Mouse (Mus musculus): ENCODE data around the gene Prr9. TPM values are rescaled to one million over a fixed set of nuclear protein-coding genes. Genes with fewer than 3 reads are reported as not detected.

Prr9 gene
- total RNA-seq (2021), result not detected

DNA sequence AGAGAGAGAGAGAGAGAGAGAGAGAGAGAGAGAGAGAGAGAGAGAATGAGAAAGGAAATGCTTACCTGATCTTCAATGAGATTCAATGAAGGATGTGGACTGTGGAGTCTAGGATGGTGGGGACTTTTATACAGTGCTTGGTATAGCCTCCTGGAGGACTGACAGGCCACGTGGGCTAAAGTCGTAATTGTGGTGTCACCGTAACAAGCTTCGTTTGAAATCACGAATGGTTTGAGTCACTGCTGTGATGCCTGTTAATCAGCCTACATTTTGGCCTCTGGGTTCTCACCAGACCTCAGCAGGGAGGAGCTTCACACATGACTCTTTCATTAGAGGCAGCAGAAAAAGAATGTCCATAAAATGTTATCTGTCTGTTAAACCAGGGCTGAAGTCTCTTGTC is at the start of gene Prr9:
Gene Prr9 (minus strand): TSS at position 101 of the 400 bp plus-strand sequence.
- DNase-seq, result no peak

DNA sequence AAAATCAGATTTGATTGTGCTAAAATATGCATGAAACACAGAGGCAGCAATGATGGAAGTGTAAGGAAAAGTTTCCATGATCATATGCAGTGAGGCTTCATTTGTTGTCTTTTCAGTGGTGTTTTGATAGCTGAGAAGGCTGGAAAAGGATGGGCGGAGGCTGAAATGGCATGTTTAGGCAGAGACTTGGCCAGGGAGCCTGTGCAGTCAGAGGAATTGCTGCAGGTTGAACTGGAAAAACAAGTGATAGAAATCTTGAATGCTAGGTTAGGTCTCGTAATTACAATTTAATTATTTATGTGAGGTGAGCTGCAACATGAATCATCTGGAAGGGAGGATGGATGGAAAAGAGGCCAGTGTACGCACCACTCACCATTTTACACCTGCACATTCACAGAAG is 46.1 kb upstream of the Prr9 start:
- DNase-seq, result no peak

DNA sequence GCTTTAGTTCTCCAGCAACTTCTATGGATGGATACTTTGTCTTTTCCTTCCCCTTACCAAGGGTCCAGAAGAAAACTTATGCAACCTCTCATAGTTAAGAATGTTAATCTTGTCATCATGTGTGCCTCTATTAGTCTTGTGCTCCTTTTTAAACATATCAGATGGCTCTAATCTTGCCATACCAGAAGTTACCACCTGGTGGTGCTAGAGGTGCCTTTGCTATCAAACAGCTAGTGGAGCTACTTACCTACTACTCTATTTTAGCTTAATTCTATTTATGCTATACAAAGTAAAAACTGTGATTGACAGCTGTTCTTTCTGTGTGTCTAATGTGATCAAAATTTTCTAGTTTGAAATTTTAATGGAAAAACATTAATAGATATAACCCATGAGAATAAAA is 29.6 kb upstream of the Prr9 start:
- peak in 1 of 2 experiments; percentile 26 for DNase-seq

DNA sequence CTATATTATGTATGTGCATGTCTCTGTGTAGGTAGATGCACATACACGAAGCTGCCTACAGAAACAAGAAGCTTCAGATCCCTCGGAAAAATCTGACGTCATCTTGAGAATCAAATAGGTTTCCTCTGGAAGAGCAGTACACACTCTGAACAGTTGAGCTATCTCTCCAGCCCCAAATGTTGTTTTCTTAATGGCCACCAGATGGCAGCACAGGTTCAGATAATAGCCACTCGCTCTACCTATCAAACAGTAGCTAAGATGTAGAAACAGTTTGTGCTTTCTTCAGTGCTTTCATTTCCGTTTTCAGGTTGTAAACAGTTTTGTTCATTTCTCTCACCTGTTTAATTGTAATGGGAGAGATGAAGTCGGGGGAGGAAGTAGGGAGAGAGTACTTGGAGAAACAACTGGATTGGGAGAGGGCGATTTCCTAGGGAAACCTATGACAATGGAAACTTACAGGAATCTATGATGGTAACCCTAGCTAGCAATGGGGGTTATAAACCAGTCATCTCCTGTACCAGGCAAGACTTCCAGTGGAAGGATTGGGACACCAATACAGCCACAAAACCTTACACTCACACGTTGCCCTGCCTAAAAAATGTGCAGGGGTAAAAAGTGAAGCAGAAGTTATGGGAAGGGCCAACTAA is 27.0 kb upstream of the Prr9 start:
- peak; percentile 15 to 19 for DNase-seq

DNA sequence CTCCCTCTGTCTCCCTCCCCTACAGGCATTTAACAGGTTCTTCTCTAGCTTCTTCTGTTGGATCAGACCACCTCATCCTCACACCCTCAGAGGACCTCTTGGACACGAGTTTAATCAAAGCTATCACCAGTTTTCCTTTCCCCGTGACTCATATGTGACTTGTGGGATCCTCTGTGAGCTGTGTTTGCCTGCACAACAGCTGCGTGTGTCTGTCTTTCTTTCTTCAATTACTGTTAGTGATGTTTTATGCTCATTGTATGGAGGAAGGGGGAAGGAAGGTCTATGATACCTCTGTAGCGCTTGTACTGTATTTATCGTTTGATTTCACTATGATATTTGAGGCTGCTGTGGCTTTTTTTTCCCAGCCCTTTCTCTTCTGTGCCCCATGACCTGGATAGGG is 24.2 kb upstream of the Prr9 start:
- DNase-seq, result no peak

DNA sequence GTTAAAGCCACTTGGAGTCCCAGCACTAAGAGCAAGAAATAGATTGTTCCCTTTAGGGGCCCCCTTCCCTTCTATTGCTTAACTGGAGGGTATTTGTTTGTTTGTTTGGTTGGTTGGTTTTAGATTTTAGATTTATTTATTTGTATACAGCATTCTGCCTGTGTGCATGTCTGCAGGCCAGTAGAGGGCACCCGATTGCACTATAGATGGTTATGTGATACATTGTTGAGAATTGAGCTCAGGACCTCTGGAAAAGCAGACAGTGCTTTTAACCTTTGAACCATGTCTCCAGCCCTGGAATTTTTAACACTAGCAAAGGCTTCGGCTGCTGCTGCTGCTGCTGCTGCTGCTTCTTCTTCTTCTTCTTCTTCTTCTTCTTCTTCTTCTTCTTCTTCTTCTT is 23.7 kb upstream of the Prr9 start:
- DNase-seq, result no peak

DNA sequence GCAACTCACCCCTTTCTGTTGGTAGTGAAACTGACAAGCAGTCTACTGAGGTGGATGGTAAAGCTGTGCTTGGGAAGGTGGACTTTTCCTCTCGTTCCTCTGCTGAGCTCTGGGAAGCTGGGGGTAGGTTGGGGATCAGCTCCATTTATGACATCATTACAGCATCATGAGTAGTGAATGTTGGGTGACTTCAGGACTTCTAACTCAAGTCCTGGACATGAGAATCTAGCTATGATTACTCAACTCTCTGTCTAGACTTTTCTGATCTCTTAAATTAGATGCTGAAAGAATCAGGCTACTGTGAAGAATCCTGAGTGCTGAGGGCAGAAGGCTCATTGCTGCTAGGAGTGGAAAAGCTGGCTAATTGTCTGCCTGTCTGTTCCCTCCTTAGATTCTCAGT is 18.9 kb upstream of the Prr9 start, which contains the start of gene Lelp1:
Gene Lelp1 (minus strand): TSS at position 101 of the 400 bp plus-strand sequence.
- no peak for DNase-seq

DNA sequence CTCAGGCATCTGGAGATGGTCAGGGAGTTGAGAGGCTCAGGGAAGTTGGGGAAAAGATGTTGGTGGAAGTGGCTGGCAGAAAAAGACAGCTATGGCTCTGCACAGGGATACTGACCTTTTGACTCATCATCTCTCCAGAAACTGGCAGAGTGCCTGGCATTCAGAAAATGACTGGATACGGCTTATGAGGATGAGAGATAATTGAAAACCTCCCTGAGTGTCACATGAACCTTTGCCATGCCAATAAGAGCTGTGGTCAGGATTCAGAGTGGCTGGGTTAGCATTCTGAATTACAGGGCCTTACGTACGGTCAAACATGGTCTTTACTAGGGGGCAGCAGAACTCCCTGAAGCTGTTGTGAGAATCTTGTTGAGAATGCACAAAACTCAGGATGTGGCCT is 2.8 kb downstream of the Prr9 start:
- DNase-seq, result no peak

DNA sequence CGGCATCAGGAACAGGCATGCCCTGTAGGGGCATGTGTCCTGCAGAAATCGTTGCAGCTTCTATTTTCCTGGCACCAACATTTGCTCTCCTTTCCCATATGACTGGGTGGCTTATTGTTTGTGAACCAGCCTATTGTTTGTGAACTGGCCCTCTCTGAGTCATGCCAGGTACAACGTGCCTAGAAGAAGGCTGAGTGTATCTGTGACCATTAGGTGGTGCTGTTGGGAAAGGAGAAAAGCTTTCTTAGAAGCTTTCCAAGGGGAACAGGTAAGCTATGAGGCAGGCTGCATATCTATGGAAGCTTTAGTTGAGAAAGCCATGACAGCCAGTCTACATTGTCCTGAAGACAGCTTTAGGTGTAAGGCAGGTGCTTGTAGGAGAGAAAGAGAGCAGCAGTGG is 5.8 kb downstream of the Prr9 start:
- DNase-seq, result no peak

DNA sequence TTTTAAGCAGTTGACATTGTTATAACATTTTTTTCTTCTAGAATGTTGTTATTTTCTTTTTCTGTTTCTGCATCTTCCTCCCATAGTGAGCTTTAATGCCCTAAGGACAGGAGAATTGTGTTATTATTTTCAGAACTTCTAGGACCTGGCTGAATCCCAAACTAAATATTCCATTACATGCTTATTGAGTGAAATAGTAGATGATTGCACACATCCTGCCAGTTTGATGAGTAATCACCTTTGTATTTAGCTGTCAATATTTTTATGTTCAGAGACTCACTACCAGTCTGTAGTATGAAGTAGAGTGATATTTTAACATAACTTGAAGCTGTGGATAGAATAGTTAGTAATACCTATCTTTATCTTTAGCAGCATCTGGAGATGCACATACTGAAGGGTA is 12.2 kb downstream of the Prr9 start:
- DNase-seq, result no peak

DNA sequence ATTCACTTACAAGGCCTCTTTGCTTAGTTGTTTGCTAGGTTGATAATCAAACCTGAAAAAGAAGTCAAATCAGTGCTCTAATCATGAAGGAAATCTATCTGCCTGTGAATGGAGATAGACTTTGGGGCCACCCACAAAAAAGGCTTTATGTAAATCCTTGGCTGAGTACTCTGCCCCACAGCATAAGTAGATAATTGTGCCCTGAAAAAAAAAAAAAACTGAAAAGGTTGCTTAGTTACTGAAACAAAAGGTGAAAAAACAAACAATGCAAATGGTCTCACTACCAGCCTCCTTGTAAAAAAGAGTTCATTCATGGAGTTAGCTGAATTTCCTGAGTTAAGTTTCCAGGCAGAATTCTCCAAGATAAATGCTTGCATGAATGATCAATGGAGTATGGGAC is 13.0 kb downstream of the Prr9 start:
- no peak for DNase-seq

DNA sequence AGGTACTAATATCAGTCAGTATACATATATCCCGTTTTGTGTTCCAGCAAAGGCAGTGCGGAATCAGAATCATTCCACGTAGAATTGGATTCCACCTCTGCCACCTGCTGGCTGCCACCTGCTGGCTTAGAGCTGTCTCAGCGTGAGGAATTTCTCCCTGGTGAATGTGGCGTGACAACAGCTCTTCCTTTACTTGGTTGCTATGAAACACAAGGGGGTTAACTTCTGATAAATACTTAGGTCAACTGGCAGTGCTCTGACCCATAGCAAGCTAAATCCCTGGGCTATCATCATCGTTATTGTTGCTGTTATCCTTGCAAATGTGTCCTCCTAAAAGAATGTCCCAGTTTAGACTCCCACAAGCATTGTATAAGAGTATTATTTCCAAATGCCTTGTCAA is 17.2 kb downstream of the Prr9 start:
- no peak for DNase-seq

DNA sequence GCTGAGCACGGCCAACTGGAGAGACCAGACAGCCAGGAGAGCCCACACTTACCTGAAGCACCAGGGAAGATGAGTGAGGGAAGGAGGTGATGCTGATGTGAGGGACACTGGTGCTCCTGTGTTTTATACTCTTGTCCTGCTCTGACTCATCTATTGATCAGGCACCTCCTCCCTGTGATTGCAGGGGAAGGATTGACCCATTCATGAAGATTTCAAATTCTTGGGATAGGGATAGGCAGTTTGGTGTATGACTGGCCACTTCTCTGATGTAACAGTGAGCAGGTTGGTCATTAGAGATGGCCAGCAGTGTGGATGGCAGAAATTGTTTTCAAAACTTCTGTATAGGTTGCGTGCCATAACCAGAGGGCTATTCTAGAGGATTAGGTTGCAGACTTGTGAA is 40.7 kb downstream of the Prr9 start, which contains the start of gene Lor:
Gene Lor (minus strand): TSS at position 101 of the 400 bp plus-strand sequence.
- DNase-seq, result no peak

DNA sequence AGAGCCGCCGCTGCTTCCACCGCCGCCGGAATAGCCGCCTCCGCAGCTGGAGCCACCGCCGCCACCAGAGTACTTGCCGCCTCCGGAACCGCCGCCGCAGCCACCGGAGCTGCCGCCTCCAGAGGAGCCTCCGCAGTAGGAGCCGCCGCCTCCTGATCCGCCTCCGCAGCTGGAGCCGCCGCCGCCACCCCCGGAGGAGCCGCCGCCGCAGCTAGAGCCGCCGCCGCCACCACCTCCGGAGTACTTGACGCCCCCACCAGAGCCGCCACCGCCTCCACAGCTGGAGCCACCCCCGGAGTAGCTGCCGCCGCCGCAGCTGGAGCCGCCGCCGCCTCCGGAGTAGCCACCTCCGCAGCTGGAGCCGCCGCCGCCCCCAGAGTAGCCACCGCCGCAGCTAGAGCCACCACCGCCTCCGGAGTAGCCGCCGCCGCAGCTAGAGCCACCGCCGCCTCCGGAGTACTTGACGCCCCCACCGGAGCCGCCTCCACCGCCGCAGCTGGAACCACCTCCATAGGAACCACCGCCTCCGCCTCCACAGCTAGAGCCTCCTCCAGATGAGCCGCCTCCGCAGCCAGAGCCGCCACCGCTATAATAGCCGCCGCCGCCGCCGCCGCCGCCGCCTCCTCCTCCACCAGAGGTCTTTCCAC is 42.3 kb downstream of the Prr9 start:
- peak; percentile 24 to 40 for DNase-seq

DNA sequence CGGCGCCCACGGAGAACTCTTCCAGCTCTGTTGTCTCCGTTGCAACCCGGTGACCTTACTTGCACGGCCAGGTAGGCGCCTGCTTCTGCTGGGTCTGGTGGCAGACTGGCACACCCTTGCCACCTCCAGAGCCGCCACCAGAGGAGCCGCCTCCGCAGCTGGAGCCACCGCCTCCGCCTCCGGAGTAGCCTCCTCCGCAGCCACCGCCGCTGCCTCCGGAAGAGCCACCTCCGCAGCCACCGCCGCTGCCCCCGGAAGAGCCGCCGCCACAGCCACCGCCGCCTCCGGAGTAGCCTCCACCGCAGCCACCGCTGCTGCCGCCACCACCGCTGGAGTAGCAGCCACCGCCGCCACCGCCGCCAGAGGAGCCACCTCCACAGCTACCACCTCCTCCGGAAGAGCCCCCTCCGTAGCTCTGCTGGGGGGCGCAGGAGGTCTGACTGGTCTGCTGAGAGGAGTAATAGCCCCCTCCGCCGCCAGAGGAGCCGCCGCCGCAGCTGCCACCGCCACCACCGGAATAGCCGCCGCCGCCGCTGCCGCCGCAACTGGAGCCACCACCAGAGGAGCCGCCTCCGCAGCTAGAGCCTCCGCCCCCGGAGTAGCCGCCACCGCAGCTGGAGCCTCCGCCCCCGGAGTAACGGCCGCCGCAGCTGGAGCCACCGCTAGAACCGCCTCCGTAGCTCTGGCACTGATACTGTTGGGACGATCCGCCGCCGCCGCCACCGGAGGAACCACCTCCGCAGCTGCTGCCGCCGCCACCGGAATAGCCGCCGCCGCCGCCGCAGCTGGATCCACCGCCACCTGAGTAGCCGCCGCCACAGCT is 43.1 kb downstream of the Prr9 start:
- DNase-seq, result peak; percentile 65 to 66

Other genes with a start within 250 kb of the Prr9 start
- gene Pglyrp3, start 109.4 kb downstream of the Prr9 start, total RNA-seq (2021), result not detected
- gene Lor, start 40.8 kb downstream of the Prr9 start, total RNA-seq (2021), result 1 to 10 TPM; 3.0 to 4.1 TPM
- not detected for gene Lelp1, start 18.8 kb upstream of the Prr9 start, total RNA-seq (2021)
- gene Sprr2a1, start 91.9 kb upstream of the Prr9 start, total RNA-seq (2021), result not detected
- not detected for gene Sprr2a2, start 92.0 kb upstream of the Prr9 start, total RNA-seq (2021)
- not detected for gene Sprr2a3, start 161.5 kb upstream of the Prr9 start, total RNA-seq (2021)
- not detected for gene Sprr2b, start 192.7 kb upstream of the Prr9 start, total RNA-seq (2021)
- not detected for gene Sprr2d, start 215.2 kb upstream of the Prr9 start, total RNA-seq (2021)
- gene Sprr2e, start 228.2 kb upstream of the Prr9 start, total RNA-seq (2021), result not detected
- gene Sprr2f, start 241.2 kb upstream of the Prr9 start, total RNA-seq (2021), result not detected

Measured in layer of hippocampus, postnatal 36 days (tissue).